Mouse (Mus musculus) E14TG2a.4 (cell line): ENCODE measurements at regions not wholly inside any gene's neighbourhood (a gene's known extent, or its start where the extent isn't known, plus 50 kb on each side); places are given as distances from the start of the nearest gene placed in this dataset.

Experiments used
- H3K27me3 ChIP-seq: 2 replicates; pipeline ENCODE4 v1.6.1; 2014; ENCODE audit warnings: low read length, control low read depth; ENCODE audit not compliant: insufficient read depth
- H3K36me3 ChIP-seq: 2 replicates; pipeline ENCODE4 v1.6.1; 2014; ENCODE audit warnings: low read length, control low read depth; ENCODE audit not compliant: insufficient read depth
- H3K4me1 ChIP-seq: replicated peaks from 2 replicates; pipeline ENCODE4 v1.6.1; 2014; ENCODE audit warnings: low read depth, low read length, control low read depth
- H3K4me3 ChIP-seq: replicated peaks from 2 replicates; pipeline ENCODE4 v1.5.1; 2014; ENCODE audit warnings: mild to moderate bottlenecking, low read length
- H3K9me3 ChIP-seq: 2 replicates; pipeline ENCODE4 v1.6.1; 2014; ENCODE audit warnings: low read length, control low read depth
- CTCF ChIP-seq: conservative IDR thresholded peaks from 2 replicates; pipeline ENCODE4 v1.5.1; 2014; ENCODE audit warnings: low read length
- NANOG ChIP-seq: IDR thresholded peaks from 2 replicates; pipeline ENCODE4 v1.6.1; 2014; ENCODE audit warnings: borderline replicate concordance, low read length, mixed read lengths
- POU5F1 ChIP-seq: IDR thresholded peaks from 2 replicates; pipeline ENCODE4 v1.6.1; 2014; ENCODE audit warnings: low read length, borderline replicate concordance

GRCm38 (mm10) chr3:51086441-51086849 lies 137.8 kb upstream of the Noct start:
- H3K4me3 ChIP-seq = no peak overlapping the region
- H3K4me1 ChIP-seq = peaks cover 34% of the 10 kb centered on the region
- no peak for TF ChIP-seq POU5F1
- no peak; the same call in 1 of the 2 replicates for TF ChIP-seq NANOG
- TF ChIP-seq CTCF = no peak
- no peaks in the 10 kb centered on the region for H3K36me3 ChIP-seq
- H3K9me3 ChIP-seq = peaks cover 17% of the 10 kb centered on the region
- H3K27me3 ChIP-seq = no peaks in the 10 kb centered on the region

DNA sequence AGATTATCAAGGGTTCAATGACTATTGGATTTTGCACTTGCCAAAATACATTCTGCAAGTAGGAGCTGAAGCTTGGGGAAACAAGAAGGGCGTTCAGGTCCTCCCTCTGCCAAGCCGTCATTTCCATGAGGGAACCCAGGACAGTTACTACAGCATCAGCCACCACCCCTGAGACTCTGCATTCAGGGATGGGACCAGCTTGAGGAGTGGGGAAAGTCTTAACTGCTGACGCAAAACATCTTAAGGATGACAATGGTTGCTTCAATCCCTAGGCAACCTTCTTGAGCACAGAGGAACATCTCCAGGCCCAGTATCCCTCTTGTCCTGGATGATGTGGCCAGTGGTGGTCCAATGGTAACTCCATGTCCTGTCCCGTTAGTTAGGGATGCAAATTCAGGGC lies 137.2 kb upstream of the Noct start:
- Histone ChIP-seq H3K27me3 (no peaks in the 10 kb centered on the region), H3K36me3 (no peaks in the 10 kb centered on the region), H3K4me1 (peaks cover 34% of the 10 kb centered on the region), H3K4me3 (no peak overlapping the region), H3K9me3 (peaks cover 11% of the 10 kb centered on the region)
- no peak for TF ChIP-seq CTCF
- TF ChIP-seq NANOG = no peak
- no peak for TF ChIP-seq POU5F1

GRCm38 (mm10) chr3:51089036-51089669 lies 135.1 kb upstream of the Noct start:
- H3K9me3 ChIP-seq = no peaks in the 10 kb centered on the region
- H3K4me1 ChIP-seq = peaks cover 34% of the 10 kb centered on the region
- TF ChIP-seq NANOG (no peak), POU5F1 (no peak), CTCF (no peak)
- H3K4me3 ChIP-seq = no peak overlapping the region
- no peaks in the 10 kb centered on the region for H3K27me3 ChIP-seq
- no peaks in the 10 kb centered on the region for H3K36me3 ChIP-seq

GRCm38 (mm10) chr3:51091478-51091877 lies 132.8 kb upstream of the Noct start:
- no peaks in the 10 kb centered on the region for H3K27me3 ChIP-seq
- TF ChIP-seq CTCF (no peak), POU5F1 (no peak), NANOG (no peak)
- no peaks in the 10 kb centered on the region for H3K36me3 ChIP-seq
- H3K4me1 ChIP-seq = peaks cover 24% of the 10 kb centered on the region
- no peaks in the 10 kb centered on the region for H3K9me3 ChIP-seq
- no peak overlapping the region for H3K4me3 ChIP-seq

- no peaks in the 10 kb centered on the region for H3K9me3 ChIP-seq
- TF ChIP-seq NANOG (no peak), POU5F1 (no peak), CTCF (no peak)
Measured at GRCm38 (mm10) chr3:51092079-51093028, 131.9 kb upstream of the Noct start.

GRCm38 (mm10) chr3:51095847-51096447 lies 128.3 kb upstream of the Noct start:
- TF ChIP-seq POU5F1 (no peak), CTCF (no peak), NANOG (no peak)
- no peak overlapping the region for H3K4me3 ChIP-seq

More at GRCm38 (mm10) chr3:51092079-51093028, 131.9 kb upstream of the Noct start:
- H3K27me3 ChIP-seq = no peaks in the 10 kb centered on the region
- peaks cover 15% of the 10 kb centered on the region for H3K4me1 ChIP-seq
- no peaks in the 10 kb centered on the region for H3K36me3 ChIP-seq
- no peak overlapping the region for H3K4me3 ChIP-seq

GRCm38 (mm10) chr3:51096545-51096944 lies 127.7 kb upstream of the Noct start:
- Histone ChIP-seq H3K4me1 (no peaks in the 10 kb centered on the region), H3K36me3 (no peaks in the 10 kb centered on the region), H3K27me3 (no peaks in the 10 kb centered on the region), H3K4me3 (no peak overlapping the region), H3K9me3 (peaks cover 22% of the 10 kb centered on the region)
- TF ChIP-seq POU5F1 (no peak), NANOG (no peak), CTCF (no peak)

More at GRCm38 (mm10) chr3:51095847-51096447, 128.3 kb upstream of the Noct start:
- Histone ChIP-seq H3K36me3 (no peaks in the 10 kb centered on the region), H3K27me3 (no peaks in the 10 kb centered on the region), H3K9me3 (peaks cover 21% of the 10 kb centered on the region), H3K4me1 (no peaks in the 10 kb centered on the region)

- no peaks in the 10 kb centered on the region for H3K36me3 ChIP-seq
- H3K27me3 ChIP-seq = no peaks in the 10 kb centered on the region
- no peak for TF ChIP-seq NANOG
- no peak for TF ChIP-seq POU5F1
- TF ChIP-seq CTCF = no peak
- no peaks in the 10 kb centered on the region for H3K4me1 ChIP-seq
- peaks cover 22% of the 10 kb centered on the region for H3K9me3 ChIP-seq
- no peak overlapping the region for H3K4me3 ChIP-seq
Measured at GRCm38 (mm10) chr3:51097362-51097761, 126.9 kb upstream of the Noct start.
